Mouse (Mus musculus): Measurements from ENCODE around the gene Ttl. TPM values are rescaled to one million over a fixed set of nuclear protein-coding genes. Genes with fewer than 3 reads are reported as not detected.

The Ttl gene
- polyA plus RNA-seq (2015; fragmentation: Illumina TruSeq; extraction: RNeasy Lipid Tissue Mini Kit (QIAGEN cat#74804); ENCODE audit: insufficient read depth, low replicate concordance) = 4.3 TPM

DNA sequence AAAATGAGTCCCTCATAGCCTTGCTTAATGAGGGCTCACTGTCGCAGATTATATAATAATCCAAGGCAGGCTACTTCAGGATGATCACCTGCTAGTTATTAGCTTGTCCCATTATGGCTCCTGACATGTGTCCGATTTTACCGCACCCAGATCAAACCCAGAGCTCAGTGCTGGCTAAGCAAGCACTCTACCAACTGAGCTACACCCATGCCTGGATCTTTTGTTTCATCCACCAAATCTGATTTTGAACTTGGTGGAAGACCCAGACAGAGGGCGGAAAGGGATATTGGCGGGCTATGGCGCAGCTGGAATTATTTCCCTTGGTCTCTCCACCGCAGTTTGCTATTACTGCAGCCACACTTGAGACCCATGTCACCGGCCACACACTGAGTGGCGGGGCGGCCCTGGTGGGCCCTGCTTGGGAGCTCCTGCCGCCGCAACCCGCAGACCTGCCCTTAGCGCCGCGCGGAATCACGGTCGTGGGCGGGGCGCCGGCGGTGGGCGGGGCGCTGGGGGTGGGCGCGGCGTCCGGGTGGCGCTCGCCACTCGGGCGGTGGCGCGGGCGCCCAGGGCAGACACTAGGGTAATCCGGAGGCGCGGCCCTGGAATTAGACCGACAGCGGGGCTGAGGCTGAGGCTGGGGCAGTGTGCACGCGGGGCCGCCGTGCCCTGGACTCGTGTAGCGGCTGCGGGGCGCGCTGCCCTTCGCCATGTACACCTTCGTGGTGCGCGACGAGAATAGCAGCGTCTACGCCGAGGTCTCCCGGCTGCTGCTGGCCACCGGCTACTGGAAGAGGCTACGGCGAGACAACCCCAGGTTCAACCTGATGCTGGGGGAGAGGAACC is at the start of gene Ttl:
TSS of gene Ttl (plus strand) at position 506 of the 846 bp plus-strand sequence.

DNA sequence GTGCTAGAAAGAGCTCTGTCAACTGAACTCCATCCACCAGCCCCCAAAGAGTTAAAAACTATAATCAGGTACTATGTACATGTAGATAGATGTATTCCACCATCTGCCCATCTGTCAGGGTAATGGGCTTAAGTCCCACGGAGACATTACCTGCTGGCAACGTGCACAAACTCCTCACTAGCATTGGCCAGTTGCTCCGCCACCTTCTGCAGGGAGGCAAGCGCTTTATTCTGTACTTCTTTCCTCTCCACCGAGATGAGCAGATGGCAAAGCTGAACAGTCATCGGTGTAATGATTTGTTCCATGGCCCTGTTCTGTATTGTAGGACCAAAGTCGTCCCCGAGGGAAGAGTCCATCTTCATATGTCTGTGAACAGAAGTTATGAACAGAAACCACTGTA is 17.9 kb upstream of the Ttl start, which contains the start of gene Vinac1:
TSS of gene Vinac1 (minus strand) at position 362 of the 400 bp plus-strand sequence.

DNA sequence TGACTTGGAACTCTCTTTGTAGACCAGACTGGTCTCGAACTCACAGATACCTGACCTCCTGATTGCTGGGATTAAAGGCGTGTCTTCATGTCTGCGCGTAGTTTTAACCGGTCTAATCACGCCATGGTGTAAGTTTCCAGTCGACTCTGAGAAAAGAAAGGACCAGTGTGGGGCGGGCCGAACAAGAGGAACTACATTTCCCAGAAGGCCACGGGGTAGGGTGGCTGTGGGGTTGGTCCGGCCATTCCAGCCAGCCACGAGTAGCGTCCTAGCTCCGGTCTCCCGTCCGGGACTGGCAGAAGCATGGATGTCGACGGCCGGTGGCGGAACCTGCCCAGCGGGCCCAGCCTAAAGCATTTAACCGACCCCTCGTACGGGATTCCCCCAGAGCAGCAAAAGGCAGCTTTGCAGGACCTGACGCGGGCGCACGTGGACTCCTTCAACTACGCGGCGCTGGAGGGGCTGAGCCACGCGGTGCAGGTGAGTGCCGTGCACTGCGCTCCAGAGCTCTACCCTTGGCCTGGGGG is 35.1 kb downstream of the Ttl start, which contains the start of gene Polr1b:
TSS of gene Polr1b (plus strand) at position 212 of the 527 bp plus-strand sequence.

DNA sequence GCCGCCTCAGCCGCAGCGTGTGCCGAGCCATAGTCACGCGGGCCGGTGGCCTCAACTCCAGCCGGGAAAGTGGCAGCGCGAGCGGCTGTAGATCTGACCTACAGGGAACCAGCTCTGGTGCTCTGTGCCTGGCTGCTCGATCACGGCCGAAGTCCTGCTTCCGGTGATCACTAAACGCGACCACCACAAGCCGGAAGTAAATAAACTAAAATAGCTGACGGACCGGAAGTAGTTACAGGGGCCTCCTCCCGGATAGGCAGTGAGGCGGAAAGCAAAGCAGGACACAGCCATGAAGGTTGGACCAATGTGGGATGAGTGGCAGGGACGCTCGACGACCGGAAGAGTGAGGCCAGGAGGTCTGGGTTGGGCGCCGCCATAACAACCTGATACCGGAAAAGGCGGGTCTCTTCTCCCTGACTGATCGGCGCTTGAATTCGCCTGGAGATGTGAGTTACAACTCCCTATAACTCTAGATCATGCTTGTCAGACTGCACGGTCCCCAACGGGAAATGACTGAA is 63.7 kb downstream of the Ttl start, which contains the start of gene Chchd5:
TSS of gene Chchd5 (plus strand) at position 289 of the 518 bp plus-strand sequence.

Other genes starting within 250 kb of the Ttl start
- gene Tmem87b, start 247.8 kb upstream of the Ttl start, polyA plus RNA-seq (2015; fragmentation: Illumina TruSeq; extraction: RNeasy Lipid Tissue Mini Kit (QIAGEN cat#74804); ENCODE audit: insufficient read depth, low replicate concordance) = 49.8 TPM
- 0.21 TPM for gene Fbln7, start 203.0 kb upstream of the Ttl start, polyA plus RNA-seq (2015; fragmentation: Illumina TruSeq; extraction: RNeasy Lipid Tissue Mini Kit (QIAGEN cat#74804); ENCODE audit: insufficient read depth, low replicate concordance)
- 11.8 TPM for gene Zc3h8, start 121.9 kb upstream of the Ttl start, polyA plus RNA-seq (2015; fragmentation: Illumina TruSeq; extraction: RNeasy Lipid Tissue Mini Kit (QIAGEN cat#74804); ENCODE audit: insufficient read depth, low replicate concordance)
- gene Zc3h6, start 98.5 kb upstream of the Ttl start, polyA plus RNA-seq (2015; fragmentation: Illumina TruSeq; extraction: RNeasy Lipid Tissue Mini Kit (QIAGEN cat#74804); ENCODE audit: insufficient read depth, low replicate concordance) = 11.0 TPM
- 2.3 TPM for gene Gm10762, start 98.2 kb upstream of the Ttl start, polyA plus RNA-seq (2015; fragmentation: Illumina TruSeq; extraction: RNeasy Lipid Tissue Mini Kit (QIAGEN cat#74804); ENCODE audit: insufficient read depth, low replicate concordance)
- not detected for gene Vinac1, start 17.8 kb upstream of the Ttl start, polyA plus RNA-seq (2015; fragmentation: Illumina TruSeq; extraction: RNeasy Lipid Tissue Mini Kit (QIAGEN cat#74804); ENCODE audit: insufficient read depth, low replicate concordance)
- 25.6 TPM for gene Polr1b, start 35.1 kb downstream of the Ttl start, polyA plus RNA-seq (2015; fragmentation: Illumina TruSeq; extraction: RNeasy Lipid Tissue Mini Kit (QIAGEN cat#74804); ENCODE audit: insufficient read depth, low replicate concordance)
- gene Chchd5, start 63.8 kb downstream of the Ttl start, polyA plus RNA-seq (2015; fragmentation: Illumina TruSeq; extraction: RNeasy Lipid Tissue Mini Kit (QIAGEN cat#74804); ENCODE audit: insufficient read depth, low replicate concordance) = 11.9 TPM
- gene Slc20a1, start 132.8 kb downstream of the Ttl start, polyA plus RNA-seq (2015; fragmentation: Illumina TruSeq; extraction: RNeasy Lipid Tissue Mini Kit (QIAGEN cat#74804); ENCODE audit: insufficient read depth, low replicate concordance) = 145 TPM
- gene Ckap2l, start 231.3 kb downstream of the Ttl start, polyA plus RNA-seq (2015; fragmentation: Illumina TruSeq; extraction: RNeasy Lipid Tissue Mini Kit (QIAGEN cat#74804); ENCODE audit: insufficient read depth, low replicate concordance) = 11.6 TPM
- 11.3 TPM for gene Il1a, start 244.0 kb downstream of the Ttl start, polyA plus RNA-seq (2015; fragmentation: Illumina TruSeq; extraction: RNeasy Lipid Tissue Mini Kit (QIAGEN cat#74804); ENCODE audit: insufficient read depth, low replicate concordance)

Measured in spleen, adult 10 weeks (tissue).